Mouse (Mus musculus): Measurements from ENCODE around the gene Tex2.
"Not testable (repeated sequence)": the region's sequence is repeated elsewhere in the genome, so short reads cannot be mapped to it uniquely, and the experiment has no call there.

Tex2 gene

GRCm38 (mm10) chr11:106507638-106508037 is 105.6 kb downstream of the Tex2 start:
- DNase-seq (ENCODE audit: low read depth), result no peak

- DNase-seq (ENCODE audit: low read depth), result no peak
Measured at GRCm38 (mm10) chr11:106506211-106506610, 107.0 kb downstream of the Tex2 start.

- DNase-seq (ENCODE audit: low read depth), result no peak
Measured at GRCm38 (mm10) chr11:106504129-106504528, 109.1 kb downstream of the Tex2 start.

- no peak for DNase-seq (ENCODE audit: low read depth)
Measured at GRCm38 (mm10) chr11:106503425-106503717, 109.9 kb downstream of the Tex2 start.

- DNase-seq (ENCODE audit: low read depth), result no peak
Measured at GRCm38 (mm10) chr11:106502631-106503424, 110.4 kb downstream of the Tex2 start.

- no peak for DNase-seq (ENCODE audit: low read depth)
Measured at GRCm38 (mm10) chr11:106502159-106502505, 111.1 kb downstream of the Tex2 start.

- peak; percentile 85 for DNase-seq (ENCODE audit: low read depth)
Measured at GRCm38 (mm10) chr11:106501308-106502158, 111.7 kb downstream of the Tex2 start.

- peak; percentile 97 for DNase-seq (ENCODE audit: low read depth)
Measured at GRCm38 (mm10) chr11:106500393-106501307, 112.6 kb downstream of the Tex2 start.

GRCm38 (mm10) chr11:106498739-106499379 is 114.4 kb downstream of the Tex2 start:
- DNase-seq (ENCODE audit: low read depth), result no peak

GRCm38 (mm10) chr11:106497926-106498325 is 115.3 kb downstream of the Tex2 start:
- DNase-seq (ENCODE audit: low read depth), result no peak

GRCm38 (mm10) chr11:106497009-106497408 is 116.2 kb downstream of the Tex2 start:
- not testable (repeated sequence) for DNase-seq (ENCODE audit: low read depth)

GRCm38 (mm10) chr11:106492984-106493669 is 120.1 kb downstream of the Tex2 start:
- no peak for DNase-seq (ENCODE audit: low read depth)

GRCm38 (mm10) chr11:106491393-106491792 is 121.8 kb downstream of the Tex2 start:
- DNase-seq (ENCODE audit: low read depth), result peak; percentile 88

GRCm38 (mm10) chr11:106490600-106490999 is 122.6 kb downstream of the Tex2 start:
- DNase-seq (ENCODE audit: low read depth), result not testable (repeated sequence)

- DNase-seq (ENCODE audit: low read depth), result no peak
Measured at GRCm38 (mm10) chr11:106490057-106490456, 123.2 kb downstream of the Tex2 start.

- peak; percentile 54 for DNase-seq (ENCODE audit: low read depth)
Measured at GRCm38 (mm10) chr11:106489036-106489693, 124.1 kb downstream of the Tex2 start.

GRCm38 (mm10) chr11:106488126-106488561 is 125.1 kb downstream of the Tex2 start:
- no peak for DNase-seq (ENCODE audit: low read depth)

GRCm38 (mm10) chr11:106487733-106488115 is 125.5 kb downstream of the Tex2 start, which contains the start of gene Ern1:
Ern1 (minus strand) TSS chr11:106487852.
- DNase-seq (ENCODE audit: low read depth), result peak; percentile 92

- DNase-seq (ENCODE audit: low read depth), result no peak
Measured at GRCm38 (mm10) chr11:106486866-106487732, 126.1 kb downstream of the Tex2 start.
